Mouse (Mus musculus) cortical plate, adult 2 months (tissue): ENCODE measurements around the gene Slc30a1.

Experiments
- CTCF ChIP-seq: fragments of 200-500 bp; IDR thresholded peaks from 2 replicates; pipeline ENCODE4 v1.5.1; 2011; ENCODE audit warnings: mild to moderate bottlenecking, control low read depth, low read length; ENCODE audit not compliant: insufficient read depth; ENCODE audit errors: extremely low read depth
- POLR2A ChIP-seq: fragments of 200-500 bp; IDR thresholded peaks from 2 replicates; pipeline ENCODE4 v1.6.1; 2011; ENCODE audit warnings: mild to moderate bottlenecking, low read length, control low read depth; ENCODE audit not compliant: insufficient read depth; ENCODE audit errors: extremely low read depth

GRCm38 (mm10) chr1:191877681-191878080 lies 28.9 kb upstream of the Slc30a1 start:
- TF ChIP-seq POLR2A (no peak), CTCF (no peak)
